Mouse (Mus musculus) testis, adult 2 months (tissue): Measurements from ENCODE around the gene Ripk3. TPM values are rescaled to one million over a fixed set of nuclear protein-coding genes. Genes with fewer than 3 reads are reported as not detected.

Experiments
- H3K27ac ChIP-seq: fragments of 200-500 bp; 2 replicates; pipeline ENCODE4 v1.5.1; 2012; ENCODE audit warnings: low read depth, low read length; ENCODE audit not compliant: control insufficient read depth, insufficient read depth
- H3K27me3 ChIP-seq: fragments of 200-500 bp; 2 replicates; pipeline ENCODE4 v1.6.1; 2012; ENCODE audit warnings: mild to moderate bottlenecking, low read length, moderate library complexity; ENCODE audit not compliant: control insufficient read depth, insufficient read depth
- H3K36me3 ChIP-seq: fragments of 200-500 bp; 2 replicates; pipeline ENCODE4 v1.6.1; 2012; ENCODE audit warnings: mild to moderate bottlenecking, low read length; ENCODE audit not compliant: control insufficient read depth, insufficient read depth
- H3K4me1 ChIP-seq: fragments of 200-500 bp; 2 replicates; pipeline ENCODE4 v1.6.1; 2012; ENCODE audit warnings: low read length; ENCODE audit not compliant: control insufficient read depth, insufficient read depth
- H3K4me3 ChIP-seq: fragments of 200-500 bp; 2 replicates; pipeline ENCODE4 v1.5.1; 2012; ENCODE audit warnings: low read depth, mild to moderate bottlenecking, low read length, moderate library complexity, mixed read lengths; ENCODE audit not compliant: control insufficient read depth
- CTCF ChIP-seq: fragments of 200-500 bp; IDR thresholded peaks from 2 replicates; pipeline ENCODE4 v1.5.1; 2012; ENCODE audit warnings: low read depth, mild to moderate bottlenecking, inconsistent platforms, low read length, moderate library complexity; ENCODE audit not compliant: control insufficient read depth, insufficient read depth, insufficient replicate concordance
- POLR2A ChIP-seq: fragments of 200-500 bp; IDR thresholded peaks from 2 replicates; pipeline ENCODE4 v1.6.1; 2012; ENCODE audit warnings: low read depth, mild to moderate bottlenecking, inconsistent platforms, low read length, moderate library complexity; ENCODE audit not compliant: control insufficient read depth
- polyA plus RNA-seq: library from polyadenylated mRNA; depleted of rRNA; stranded (reverse); fragments of >200 nt; gene quantifications from 2 replicates; pipeline ENCODE4 v1.2.3, GENCODE M21; 2012

Gene Ripk3
- polyA plus RNA-seq, 1 experiment: 4.8 TPM

DNA sequence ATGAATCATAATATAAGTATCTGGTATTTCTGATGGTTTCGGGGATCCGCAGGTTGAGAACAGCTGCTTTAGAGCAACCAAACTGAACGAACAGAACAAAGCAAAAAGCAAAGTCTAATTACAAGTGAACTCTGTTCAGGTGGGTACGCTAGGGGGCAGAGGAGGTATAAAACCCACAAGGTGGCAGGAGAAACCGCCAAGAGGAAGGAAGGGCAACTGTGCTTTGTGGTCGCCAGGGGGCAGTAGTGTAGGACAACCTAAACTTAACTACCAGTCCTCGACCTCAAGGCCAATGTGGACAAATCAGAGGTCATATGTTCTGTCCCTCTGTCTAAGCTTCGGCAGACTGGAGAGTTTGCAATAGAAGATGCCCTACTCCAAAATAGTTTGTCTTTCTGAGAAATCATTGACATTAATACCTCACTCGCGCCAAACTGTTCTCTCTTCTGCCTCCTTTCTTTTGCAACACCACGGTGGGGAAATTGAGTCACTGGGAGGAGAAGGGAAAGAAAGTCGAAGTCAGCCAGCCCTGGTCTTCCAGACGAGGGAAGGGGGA is 33.8 kb upstream of the Ripk3 start:
- Histone ChIP-seq H3K4me3 (no peak overlapping the region; the same call in 1 of the 2 replicates), H3K27ac (no peak overlapping the region), H3K27me3 (peaks cover 5% of the 10 kb centered on the region), H3K4me1 (peaks cover 31% of the 10 kb centered on the region), H3K36me3 (no peaks in the 10 kb centered on the region)
- TF ChIP-seq CTCF: peak; percentile 91; the same call in 1 of the 2 replicates
- TF ChIP-seq POLR2A: no peak

- H3K36me3 ChIP-seq: no peaks in the 10 kb centered on the region
- no peak for TF ChIP-seq CTCF
- H3K4me1 ChIP-seq: peaks cover 26% of the 10 kb centered on the region
- H3K27ac ChIP-seq: no peak overlapping the region
- H3K4me3 ChIP-seq: no peak overlapping the region
- peaks cover 5% of the 10 kb centered on the region for H3K27me3 ChIP-seq
These were observed 31.9 kb upstream of the Ripk3 start for GRCm38 (mm10) chr14:55820576-55820975.

GRCm38 (mm10) chr14:55819845-55820405 is 31.3 kb upstream of the Ripk3 start:
- H3K4me3 ChIP-seq: no peak overlapping the region
- H3K27ac ChIP-seq: no peak overlapping the region
- H3K4me1 ChIP-seq: peaks cover 26% of the 10 kb centered on the region
- H3K27me3 ChIP-seq: peaks cover under 1% of the 10 kb centered on the region; the same call in 1 of the 2 replicates
- TF ChIP-seq CTCF (no peak), POLR2A (no peak)
- H3K36me3 ChIP-seq: no peaks in the 10 kb centered on the region

GRCm38 (mm10) chr14:55815310-55815751 is 26.7 kb upstream of the Ripk3 start:
- TF ChIP-seq CTCF (no peak), POLR2A (no peak)
- Histone ChIP-seq H3K4me3 (peak overlapping the region; percentile 59), H3K27ac (no peak overlapping the region), H3K4me1 (peaks cover 5% of the 10 kb centered on the region), H3K36me3 (no peaks in the 10 kb centered on the region), H3K27me3 (no peaks in the 10 kb centered on the region)

DNA sequence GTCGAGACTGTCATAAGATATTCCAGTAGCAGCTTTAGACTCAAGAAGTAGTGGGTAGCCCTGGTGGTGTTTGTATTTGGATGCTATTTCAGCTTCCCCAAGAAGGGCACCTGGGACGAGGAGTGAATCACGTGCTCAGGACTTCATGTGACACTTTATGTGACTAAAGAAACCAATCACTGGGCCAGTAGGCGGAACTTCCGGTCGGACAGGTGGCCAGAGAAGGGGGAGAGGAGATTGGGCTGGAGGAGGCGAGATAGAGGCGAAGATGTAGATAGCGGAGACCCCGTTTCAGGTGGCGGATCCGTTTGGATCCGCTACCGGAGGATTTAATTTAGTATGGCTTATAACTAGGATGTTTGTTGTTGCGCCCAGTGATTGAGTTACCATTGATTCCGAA is 26.2 kb upstream of the Ripk3 start:
- Histone ChIP-seq H3K27me3 (no peaks in the 10 kb centered on the region), H3K27ac (no peak overlapping the region), H3K4me3 (peak overlapping the region; percentile 59), H3K36me3 (no peaks in the 10 kb centered on the region), H3K4me1 (peaks cover 5% of the 10 kb centered on the region)
- TF ChIP-seq POLR2A: no peak
- TF ChIP-seq CTCF: no peak

- no peak overlapping the region for H3K27ac ChIP-seq
These were observed 6.9 kb upstream of the Ripk3 start for GRCm38 (mm10) chr14:55795380-55796163.

GRCm38 (mm10) chr14:55793946-55794345 is 5.3 kb upstream of the Ripk3 start:
- Histone ChIP-seq H3K36me3 (no peaks in the 10 kb centered on the region), H3K27ac (no peak overlapping the region), H3K4me1 (no peaks in the 10 kb centered on the region; the same call in 1 of the 2 replicates), H3K4me3 (no peak overlapping the region), H3K27me3 (no peaks in the 10 kb centered on the region)
- no peak for TF ChIP-seq POLR2A
- no peak for TF ChIP-seq CTCF

More at GRCm38 (mm10) chr14:55795380-55796163, 6.9 kb upstream of the Ripk3 start:
- Histone ChIP-seq H3K27me3 (no peaks in the 10 kb centered on the region), H3K4me3 (no peak overlapping the region), H3K36me3 (no peaks in the 10 kb centered on the region), H3K4me1 (no peaks in the 10 kb centered on the region; the same call in 1 of the 2 replicates)
- TF ChIP-seq CTCF (no peak), POLR2A (no peak)
